Mouse (Mus musculus) heart, adult 18-20 months (tissue): ENCODE measurements at regions not wholly inside any gene's neighbourhood (a gene's known extent, or its start where the extent isn't known, plus 50 kb on each side); places are given as distances from the start of the nearest gene placed in this dataset.
"Not testable (repeated sequence)": the region's sequence is repeated elsewhere in the genome, so short reads cannot be mapped to it uniquely, and the experiment has no call there.

ENCODE experiments used
- DNase-seq, 2 experiments: peaks; one replicate each; pipeline ENCODE4 v3.0.0; 2021 to 2022; ENCODE audit warnings: mixed read lengths in 1 of 2

DNA sequence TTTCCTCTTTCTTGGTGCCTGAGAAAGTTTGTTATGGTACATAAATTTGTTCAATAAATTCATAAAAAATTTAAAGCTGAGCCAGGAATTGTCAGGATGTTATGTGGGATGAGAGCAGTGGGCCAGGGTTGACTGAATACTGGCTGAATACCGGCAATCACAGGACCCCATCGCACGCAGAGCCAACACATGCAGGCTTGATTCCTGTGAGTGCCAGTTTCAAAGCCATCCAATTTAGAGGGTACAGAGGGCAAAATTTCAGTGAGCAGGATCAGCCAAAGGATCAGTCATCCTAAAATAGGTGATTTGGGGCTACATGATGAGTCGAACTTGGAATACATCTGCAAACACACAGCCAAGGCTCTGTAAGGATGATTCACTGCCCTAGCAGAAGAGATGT, 583.6 kb upstream of the Nectin3 start:
- DNase-seq = no peak

DNA sequence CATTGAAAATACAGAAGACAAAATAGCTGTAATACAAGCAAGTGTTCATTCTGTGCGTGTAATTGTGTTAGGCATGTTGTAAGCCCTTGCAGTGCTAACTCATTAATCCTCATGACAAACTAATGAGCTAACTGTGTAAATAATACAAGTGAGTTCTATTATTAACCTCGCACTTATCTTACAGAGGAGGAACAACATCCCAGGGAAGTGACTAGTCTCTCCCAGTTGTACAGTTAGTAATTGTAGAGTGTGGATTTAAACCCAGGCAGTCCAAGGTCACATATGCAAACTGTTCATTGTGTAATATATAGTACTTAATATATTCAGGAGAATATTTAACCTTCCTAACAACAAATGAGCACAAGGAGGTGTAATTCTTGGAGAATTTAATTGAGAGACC, 582.0 kb upstream of the Nectin3 start:
- DNase-seq = no peak

DNA sequence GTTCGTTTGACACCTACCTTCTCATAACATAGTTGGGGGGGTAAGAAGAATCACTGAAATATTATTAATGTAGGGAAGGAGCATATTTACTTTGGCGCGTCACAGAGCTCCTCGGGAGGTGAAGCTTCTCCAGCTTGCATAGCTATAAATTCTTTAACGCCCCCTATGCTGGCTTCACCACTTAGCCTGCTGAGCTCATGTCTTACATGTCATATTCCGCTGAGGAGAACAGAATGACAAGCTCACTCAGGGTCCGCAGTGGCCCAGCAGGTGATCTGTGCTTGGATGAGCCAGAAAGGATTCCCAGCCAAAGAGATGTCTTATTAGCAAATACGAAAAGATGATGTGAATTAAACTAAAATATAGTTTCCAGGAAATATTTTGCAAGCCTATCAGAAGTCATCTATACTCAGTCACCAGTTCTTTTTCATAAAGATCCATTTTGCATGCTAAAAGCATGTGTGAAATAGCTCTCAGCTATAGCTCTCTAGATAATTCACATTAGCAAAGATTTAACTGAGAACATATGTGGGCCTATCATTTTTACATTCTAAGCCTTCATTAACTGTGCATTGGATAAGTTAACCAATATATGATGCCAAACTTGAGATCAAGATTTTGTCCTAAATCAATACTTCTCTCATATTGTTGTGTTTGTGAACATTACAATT, 561.1 kb upstream of the Nectin3 start:
- DNase-seq = no peak

DNA sequence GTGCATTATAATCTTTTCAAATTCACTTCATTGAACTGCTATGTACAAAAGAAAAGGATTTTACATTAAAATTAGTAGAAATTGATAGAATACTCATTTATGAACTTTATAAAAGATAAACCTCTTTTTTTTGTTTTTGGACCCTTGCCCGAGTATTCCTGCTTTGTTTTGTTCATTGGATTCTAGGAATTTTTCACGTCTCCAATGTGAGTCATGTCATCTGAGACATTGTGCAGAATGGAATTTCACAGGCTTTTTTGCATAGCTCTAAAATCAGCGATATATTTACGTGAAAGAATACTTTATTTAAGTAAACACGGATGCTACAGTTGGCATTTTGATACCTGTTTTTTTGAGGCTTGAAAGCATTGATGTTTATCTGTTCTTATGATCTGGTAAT, 560.5 kb upstream of the Nectin3 start:
- no peak for DNase-seq

DNA sequence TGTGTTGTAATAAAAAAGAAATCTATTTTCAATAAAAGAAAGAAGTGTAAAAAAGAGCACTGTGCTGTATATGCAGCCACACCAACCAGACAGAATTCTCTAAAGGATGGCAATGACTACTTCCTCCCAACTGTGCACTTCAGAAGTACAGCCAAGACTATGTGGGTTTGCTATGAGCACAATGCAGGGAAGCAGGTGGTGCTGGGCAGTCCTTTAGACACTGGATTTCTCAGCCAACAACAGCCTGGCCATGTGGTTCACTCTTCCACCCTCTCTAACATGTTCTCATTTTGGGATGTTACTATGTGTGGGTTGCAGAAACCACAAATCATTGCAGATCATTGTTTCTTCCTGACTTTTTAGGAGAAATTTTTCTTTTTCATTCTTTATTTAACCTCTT, 527.6 kb upstream of the Nectin3 start:
- DNase-seq = no peak

DNA sequence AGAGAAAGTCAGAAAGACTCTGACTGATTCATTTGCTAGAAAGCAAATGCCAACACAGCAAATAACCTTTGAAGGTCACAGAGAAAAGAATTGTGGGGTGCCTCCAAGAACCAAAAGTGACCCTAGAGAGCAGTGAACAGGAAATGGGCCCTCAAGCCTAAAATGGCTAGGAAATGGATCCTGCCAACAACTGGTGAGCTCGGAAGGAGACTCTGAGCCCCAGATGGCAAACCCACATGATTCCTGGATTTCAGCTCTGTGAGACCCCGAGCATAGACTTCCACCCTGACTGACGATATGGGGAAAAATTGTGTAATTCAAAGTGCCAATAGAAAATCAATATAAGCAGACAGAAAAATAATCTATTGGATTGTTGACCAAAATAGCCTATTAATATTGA, 519.2 kb upstream of the Nectin3 start:
- DNase-seq = no peak

DNA sequence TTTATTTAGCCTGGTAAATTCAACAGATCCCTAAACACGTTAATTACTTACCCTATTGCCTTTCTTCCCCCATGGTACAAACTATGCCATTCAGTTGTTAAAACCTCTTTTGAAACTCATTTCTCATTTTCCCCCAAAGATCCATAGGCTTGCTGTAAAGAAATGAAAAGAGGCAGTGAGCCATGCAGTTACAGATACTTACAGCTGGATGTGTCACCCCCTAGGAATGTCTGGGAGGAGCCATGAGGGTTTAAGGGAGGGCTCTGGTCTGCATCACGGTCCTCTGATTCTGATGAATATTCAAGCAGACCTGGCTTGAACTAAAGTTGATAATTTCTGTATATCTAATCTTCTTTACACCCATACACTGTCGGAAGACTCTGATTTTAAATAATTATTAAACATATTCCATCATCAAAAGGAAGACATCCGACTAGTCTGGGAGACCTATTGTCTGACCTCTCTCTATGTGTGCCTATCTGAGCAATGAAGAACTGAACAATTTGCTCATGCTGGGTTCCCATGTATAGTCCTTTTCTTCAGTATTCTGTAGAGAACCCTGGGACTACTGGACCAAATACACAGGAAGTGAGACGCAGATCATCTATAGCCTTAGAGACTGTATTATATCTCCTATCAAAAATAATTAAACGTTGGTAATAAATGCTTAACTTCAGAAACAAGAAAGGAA, 484.7 kb upstream of the Nectin3 start:
- no peak for DNase-seq

DNA sequence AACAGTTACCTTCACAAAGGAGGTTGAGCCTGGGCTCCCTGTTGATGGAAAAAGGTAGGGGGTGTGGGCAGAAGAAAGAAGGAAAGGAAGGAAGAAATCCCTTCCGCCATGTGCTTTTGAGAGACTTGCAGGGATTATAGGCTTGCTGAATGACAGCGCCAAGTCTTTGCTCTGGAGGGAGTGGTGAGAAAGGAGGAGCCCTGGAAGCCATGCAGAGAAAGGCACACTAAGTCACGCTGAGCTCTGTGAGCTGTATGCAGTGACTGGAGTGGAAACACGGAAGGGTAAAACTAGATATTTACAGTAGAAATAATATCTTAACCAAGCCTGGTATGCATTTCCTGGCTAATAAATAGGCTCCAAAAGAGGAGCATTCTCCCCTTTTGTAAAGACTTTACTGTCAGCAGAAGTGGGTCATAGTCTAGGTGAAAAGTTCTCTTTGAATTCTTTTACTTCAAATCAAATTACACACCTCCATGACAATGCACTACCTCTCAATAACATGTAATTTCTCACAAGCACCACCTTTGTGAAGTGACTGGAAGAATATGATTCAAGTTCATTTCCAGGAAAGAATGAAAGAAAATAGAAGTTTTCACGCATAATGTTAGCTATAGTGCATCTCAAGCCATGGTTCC, 484.1 kb upstream of the Nectin3 start:
- no peak for DNase-seq

DNA sequence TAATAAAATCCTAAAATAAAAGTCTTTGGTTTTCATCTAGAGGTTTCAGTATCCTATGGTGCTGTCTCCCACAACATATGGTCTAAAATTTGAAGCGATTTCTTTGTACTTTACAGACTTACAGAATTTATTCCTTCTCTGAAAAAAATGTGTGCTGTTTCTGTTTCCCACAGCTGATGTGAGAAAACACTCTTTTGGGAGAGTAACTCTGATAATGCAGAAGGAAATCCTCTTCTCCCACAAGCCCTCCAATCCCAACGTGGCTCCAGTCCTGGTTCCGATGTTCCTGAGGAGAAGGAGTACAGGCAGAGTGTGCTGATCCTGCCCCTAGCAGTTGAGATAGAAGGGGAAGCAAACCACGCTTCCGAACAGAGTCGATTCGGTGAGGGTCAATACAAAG, 467.4 kb upstream of the Nectin3 start:
- DNase-seq = no peak

DNA sequence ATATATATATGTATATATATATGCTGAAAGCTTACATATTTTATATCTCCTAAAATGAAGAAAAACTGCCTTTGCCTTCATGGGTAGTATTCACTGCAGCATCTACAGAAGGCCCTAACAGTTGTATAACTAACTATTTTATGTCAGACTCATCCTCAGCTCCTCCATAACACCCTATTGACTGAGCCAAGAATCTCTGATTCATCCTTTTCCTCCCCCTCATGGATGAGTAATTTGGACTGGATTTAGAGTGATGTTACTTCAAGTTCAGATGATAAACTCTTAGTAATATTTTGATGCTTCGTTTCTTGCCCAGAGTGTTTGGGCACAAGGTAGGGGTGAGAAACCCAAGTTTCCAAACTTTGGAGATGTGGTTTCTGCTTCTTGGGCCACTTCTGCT, 458.7 kb upstream of the Nectin3 start:
- no peak for DNase-seq

DNA sequence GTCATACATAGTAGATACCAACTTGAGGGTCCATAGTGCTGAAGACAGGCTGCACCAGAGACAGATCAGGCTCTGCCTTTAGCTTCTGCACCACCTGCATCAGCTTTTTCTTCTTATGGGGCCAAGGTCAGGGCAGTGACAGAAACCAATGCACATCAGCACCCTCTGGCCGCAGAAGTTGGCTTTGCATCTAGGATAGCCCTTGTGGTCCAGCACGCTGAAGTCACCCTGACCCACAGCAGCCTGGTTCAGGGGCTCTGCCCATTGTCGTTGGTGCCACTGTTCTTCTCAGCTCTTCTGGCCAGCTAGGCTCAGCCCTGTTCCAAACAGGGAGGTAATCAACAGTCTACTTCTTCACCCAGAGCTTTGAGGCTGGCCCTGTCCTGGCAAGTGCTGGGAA, 427.7 kb upstream of the Nectin3 start:
- no peak for DNase-seq

DNA sequence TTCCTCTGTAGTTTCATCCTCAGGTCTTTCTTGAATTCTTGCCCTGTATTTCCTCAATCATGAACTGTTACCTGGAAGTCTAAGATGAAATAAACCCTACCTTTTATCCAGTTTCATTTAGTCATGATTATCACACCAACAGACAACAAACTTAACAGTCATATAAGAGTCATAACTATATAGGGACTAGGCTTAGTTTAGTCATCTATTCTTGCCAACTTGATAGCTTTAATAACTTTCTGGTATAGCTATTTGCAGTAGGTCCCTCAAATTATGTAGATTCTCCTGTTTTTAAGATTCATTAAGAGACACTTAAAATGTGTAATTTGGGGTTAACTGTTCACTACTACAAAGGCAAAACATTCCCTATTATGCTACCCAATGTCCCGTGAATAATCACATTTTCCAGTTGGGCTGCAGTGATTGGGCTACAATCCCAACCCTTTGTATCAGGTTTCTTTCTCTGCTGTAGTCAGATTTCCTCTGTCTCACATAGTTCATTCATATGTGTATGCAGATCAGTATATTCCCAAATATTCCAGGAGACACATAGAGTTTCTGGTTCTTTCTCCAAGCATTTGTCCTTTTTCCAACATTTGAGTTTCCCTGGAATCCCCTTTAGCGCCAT, 396.4 kb upstream of the Nectin3 start:
- no peak for DNase-seq

DNA sequence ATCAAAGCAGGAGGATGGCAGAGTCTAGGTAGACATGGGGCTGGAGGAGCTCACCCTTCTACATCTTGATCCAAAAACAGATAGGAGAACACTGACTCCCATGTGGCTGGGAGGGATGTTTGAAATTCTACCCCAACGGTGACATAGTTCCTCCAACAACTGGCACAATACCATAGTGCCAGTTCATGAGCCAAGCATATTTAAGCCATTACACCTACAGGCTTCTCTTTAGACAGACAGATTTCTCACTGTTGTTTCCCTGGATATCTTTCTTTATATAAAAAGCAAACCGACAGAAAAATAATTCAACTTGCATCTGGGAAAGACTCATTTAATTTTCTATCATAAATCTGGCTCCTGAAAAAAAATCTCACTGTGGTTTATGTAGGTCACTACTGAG, 380.4 kb upstream of the Nectin3 start:
- no peak for DNase-seq

DNA sequence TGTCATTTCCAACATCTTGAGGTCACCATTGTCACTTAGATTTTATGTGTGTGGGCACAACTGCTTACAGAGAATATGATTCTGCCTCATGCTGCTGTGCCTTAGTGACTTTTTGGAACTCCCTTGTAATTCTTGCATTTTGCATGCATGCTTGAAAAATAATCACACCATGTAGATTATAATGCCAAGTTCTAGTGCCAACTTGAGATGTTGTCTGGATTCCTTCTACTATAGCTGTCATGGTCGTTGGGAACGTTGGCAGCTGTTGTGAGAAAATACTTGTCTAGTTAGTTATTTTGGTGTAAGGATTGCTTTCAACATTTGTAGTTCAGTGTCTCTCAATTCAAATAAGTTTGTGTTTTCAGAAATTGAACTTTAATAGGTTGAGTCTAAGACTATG, 365.6 kb upstream of the Nectin3 start:
- no peak for DNase-seq

DNA sequence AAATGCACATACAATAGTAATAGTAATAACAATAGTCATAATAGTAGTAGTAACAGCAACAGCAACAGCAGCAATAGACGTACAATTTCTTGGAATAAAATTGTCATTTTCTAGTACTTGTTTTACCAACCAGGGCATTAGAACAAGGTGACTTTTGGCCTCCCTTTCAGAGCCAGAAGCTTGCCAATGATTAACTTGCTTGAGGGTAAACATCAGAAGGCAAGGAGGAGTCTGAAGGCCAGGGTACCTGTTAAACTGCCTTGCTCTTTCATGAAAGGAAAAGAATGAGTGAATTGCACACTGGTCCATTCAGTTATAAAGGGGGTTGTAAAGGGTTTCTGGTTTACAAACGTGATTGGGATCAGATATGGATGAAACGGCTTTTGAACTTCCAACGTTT, 351.2 kb upstream of the Nectin3 start:
- DNase-seq = no peak

DNA sequence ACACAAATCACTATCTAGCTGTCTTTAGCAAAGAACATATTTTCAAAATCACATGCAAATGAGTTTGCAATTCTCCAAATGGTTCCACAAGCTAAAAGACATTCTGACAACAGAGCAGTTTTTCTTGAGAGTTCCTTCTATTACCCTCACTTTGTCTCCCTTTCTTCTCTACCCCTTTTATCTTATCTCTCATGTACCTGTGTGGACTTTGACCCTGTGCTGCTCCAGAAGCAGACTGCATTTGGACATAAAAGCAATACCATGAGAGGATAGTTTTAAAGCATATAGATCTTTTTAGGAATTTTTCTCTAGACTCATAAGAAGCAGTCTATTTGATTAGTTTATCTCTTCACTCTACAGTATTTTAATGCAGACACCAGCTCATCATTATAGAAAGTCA, 350.4 kb upstream of the Nectin3 start:
- DNase-seq = no peak

DNA sequence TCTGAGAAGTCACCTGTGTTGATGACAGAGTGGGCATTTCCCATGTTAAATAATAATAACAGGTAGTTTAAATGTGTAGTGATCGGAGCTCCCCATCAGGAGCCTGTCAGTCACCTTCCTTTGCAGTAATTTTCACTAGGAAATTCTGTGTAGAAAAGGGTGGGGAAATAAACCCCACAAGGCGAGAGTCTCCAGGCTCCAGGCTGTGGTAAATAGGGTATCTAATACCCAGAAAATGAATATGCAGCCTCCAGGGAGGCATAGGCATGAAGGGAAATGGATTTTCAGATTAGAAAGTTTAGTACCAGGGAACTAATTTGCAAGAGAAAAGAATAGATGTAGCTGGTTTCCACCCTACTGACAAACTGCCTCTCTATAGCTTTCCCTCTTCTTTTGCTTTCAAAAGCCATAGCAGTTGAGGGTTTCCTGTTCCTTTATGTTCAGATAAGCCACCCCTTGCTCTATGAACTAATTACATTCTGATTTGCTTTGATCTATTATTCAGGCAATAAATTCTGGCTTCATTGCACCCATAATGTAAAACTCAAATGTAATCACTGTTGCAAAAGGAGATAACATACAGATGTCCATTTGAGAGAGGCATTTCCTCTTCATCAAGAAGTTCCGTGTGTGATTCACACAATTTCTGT, 349.5 kb upstream of the Nectin3 start:
- DNase-seq = no peak

DNA sequence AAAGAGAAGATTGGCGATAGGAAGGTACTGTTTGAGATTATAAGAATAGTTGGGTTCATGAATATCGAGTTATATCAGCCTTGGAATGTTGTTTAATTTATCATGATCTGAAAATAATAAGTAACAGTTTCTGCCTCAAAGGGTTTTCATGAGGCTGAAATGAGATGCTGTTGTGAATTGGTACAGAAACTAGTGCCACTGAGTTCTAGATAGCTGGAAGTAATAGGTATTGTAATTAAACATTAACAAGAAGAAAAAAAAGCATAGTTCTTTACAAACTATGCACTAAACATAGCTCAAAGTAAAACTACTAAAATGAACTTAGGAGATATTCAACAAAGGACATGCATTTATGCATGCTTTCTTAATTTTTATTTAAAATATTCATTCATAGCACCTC, 342.9 kb upstream of the Nectin3 start:
- DNase-seq = no peak

DNA sequence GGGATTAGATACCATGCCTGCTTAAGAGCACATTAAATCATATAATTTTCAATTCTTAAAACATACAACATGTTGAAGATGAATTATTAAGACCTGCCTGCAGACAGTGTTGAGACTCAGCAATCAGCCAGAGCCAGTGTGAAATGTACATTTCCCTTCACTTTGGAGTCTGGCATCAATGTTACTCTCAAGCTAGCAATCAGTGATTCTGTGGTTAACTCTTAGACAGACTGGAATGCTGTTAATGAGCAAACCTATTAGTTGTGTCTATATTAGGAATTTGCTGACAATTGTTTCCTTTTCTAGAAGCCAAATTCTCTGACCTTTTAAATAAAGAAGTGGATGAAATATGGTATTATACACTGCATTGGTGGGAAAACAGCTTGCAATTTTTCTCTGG, 342.4 kb upstream of the Nectin3 start:
- no peak for DNase-seq

DNA sequence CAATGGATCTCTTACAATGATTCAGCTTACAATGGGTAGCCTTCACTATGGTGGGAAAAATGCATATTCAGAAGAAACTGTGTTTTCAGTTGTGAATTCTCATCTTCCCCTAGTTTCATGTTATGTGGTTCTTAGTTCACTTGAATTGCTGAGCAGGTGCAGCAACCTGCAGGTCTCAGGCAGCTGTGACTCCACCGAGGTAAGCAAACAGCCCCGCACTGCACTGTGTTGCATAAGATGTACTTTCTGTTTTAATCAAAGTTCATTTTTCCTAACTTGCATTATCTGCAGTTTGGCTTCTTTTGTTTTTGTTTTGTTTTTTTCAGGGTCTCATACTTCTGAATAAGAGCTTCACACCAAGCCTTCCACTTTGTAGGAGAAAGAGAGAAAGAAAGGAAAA, 326.8 kb upstream of the Nectin3 start:
- DNase-seq = no peak

DNA sequence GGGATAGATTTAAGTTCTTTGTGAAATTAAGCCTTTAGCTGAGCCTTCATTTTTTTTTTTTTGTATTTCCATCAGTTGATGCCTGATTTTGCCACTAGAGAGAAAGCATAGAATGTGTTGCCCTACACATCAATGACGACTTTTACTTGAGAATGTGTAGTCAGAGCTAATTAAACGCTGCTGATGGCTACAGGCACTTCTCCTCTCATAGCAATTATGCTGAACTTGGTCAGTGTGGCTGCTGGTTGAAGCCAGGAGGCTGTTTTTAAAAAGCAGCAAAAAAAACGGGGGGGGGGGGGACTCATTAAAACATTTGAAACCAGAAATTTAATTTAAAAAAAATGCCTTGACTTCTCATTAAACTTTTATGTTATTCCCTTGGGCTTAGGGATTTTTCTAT, 324.4 kb upstream of the Nectin3 start:
- no peak for DNase-seq

DNA sequence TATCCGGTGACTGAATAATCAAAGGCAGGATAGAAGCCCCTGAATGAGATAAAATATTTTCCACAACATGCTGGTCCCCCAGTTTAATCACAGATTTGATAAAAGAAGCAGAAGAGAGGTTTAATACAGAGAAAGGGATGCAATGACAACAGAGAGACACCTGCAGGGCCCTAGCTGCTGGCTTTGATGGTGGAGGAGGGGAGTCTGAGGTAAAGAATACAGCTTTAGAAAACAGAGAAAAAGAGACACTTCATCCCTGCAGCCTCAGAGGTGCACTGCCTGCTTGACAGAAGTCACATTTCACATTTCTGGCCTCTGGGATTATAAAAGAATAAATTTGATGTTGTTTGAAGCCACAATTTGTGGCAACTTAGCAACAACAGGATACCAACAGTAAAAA, 319.9 kb upstream of the Nectin3 start:
- DNase-seq = no peak

DNA sequence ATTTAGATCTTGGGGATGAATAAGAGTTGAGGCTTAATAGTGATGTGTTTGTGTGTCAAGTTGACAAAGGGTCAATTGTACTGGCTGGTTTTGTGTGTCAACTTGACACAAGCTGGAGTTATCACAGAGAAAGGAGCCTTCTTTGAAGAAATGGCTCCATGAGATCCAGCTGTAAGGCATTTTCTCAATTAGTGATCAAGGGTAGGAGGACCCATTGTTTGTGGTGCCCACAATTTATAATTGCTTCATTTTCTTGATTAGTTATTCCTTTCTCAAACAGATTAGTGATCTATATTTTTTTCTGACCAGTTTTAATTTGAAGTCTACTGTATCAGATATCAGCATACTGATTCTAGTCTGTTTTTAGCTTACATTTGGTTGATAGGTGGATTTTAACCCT, 313.5 kb upstream of the Nectin3 start:
- not testable (repeated sequence) for DNase-seq
